Mouse (Mus musculus) ovary, postnatal 36 days (tissue): ENCODE results near the gene Adk.
"Not testable (repeated sequence)": the region's sequence is repeated elsewhere in the genome, so short reads cannot be mapped to it uniquely, and the experiment has no call there.

Experiments used
- DNase-seq: peaks from one replicate; pipeline ENCODE4 v3.0.0; 2022; ENCODE audit warnings: low spot score, mixed read lengths

The Adk gene

GRCm38 (mm10) chr14:21439785-21440184, 387.4 kb downstream of the Adk start:
- DNase-seq, result no peak

- DNase-seq, result no peak
Measured at GRCm38 (mm10) chr14:21440526-21440925, 388.2 kb downstream of the Adk start.

- no peak for DNase-seq
Measured at GRCm38 (mm10) chr14:21441772-21442533, 389.6 kb downstream of the Adk start.

- DNase-seq, result peak; percentile 65
Measured at GRCm38 (mm10) chr14:21452581-21452980, 400.2 kb downstream of the Adk start.

- DNase-seq, result no peak
Measured at GRCm38 (mm10) chr14:21453896-21454295, 401.5 kb downstream of the Adk start.

- no peak for DNase-seq
Measured at GRCm38 (mm10) chr14:21455654-21456350, 403.4 kb downstream of the Adk start.

- no peak for DNase-seq
Measured at GRCm38 (mm10) chr14:21456526-21456925, 404.2 kb downstream of the Adk start.

GRCm38 (mm10) chr14:21457876-21458275, 405.5 kb downstream of the Adk start:
- no peak for DNase-seq

GRCm38 (mm10) chr14:21458696-21459095, 406.3 kb downstream of the Adk start:
- DNase-seq, result no peak

- no peak for DNase-seq
Measured at GRCm38 (mm10) chr14:21459163-21459562, 406.8 kb downstream of the Adk start.

- DNase-seq, result no peak
Measured at GRCm38 (mm10) chr14:21462398-21462797, 410.0 kb downstream of the Adk start.

GRCm38 (mm10) chr14:21463117-21463712, 410.8 kb downstream of the Adk start:
- no peak for DNase-seq

GRCm38 (mm10) chr14:21470386-21470785, 418.0 kb downstream of the Adk start:
- DNase-seq, result no peak

- DNase-seq, result no peak
Measured at GRCm38 (mm10) chr14:21471975-21472374, 419.6 kb downstream of the Adk start.

- DNase-seq, result not testable (repeated sequence)
Measured at GRCm38 (mm10) chr14:21474593-21475132, 422.3 kb downstream of the Adk start.

GRCm38 (mm10) chr14:21477181-21477580, 424.8 kb downstream of the Adk start:
- no peak for DNase-seq

GRCm38 (mm10) chr14:21479566-21479965, 427.2 kb downstream of the Adk start:
- DNase-seq, result no peak

- DNase-seq, result no peak
Measured at GRCm38 (mm10) chr14:21480191-21480590, 427.8 kb downstream of the Adk start.

- DNase-seq, result no peak
Measured at GRCm38 (mm10) chr14:21481231-21481630, 428.9 kb downstream of the Adk start, which contains the start of gene Kat6b. Kat6b (plus strand) TSS chr14:21481434.

- no peak for DNase-seq
Measured at GRCm38 (mm10) chr14:21484199-21484598, 431.8 kb downstream of the Adk start.

- DNase-seq, result no peak
Measured at GRCm38 (mm10) chr14:21484693-21485092, 432.3 kb downstream of the Adk start.

- DNase-seq, result no peak
Measured at GRCm38 (mm10) chr14:21485961-21486520, 433.7 kb downstream of the Adk start.
